Mouse (Mus musculus) stomach, embryonic 16.5 days (tissue): ENCODE measurements around the gene Kti12. TPM values are rescaled to one million over a fixed set of nuclear protein-coding genes. Genes with fewer than 3 reads are reported as not detected.
A peak's percentile ranks its signal among the peaks of the same experiment; 100 is the strongest.

ENCODE experiments used
- ATAC-seq: fragments of 200-750 bp; cut with Nextera tagmentation; 2 replicates; pipeline ENCODE4 v1.8.0; 2017; ENCODE audit warnings: moderate number of reproducible peaks, moderate TSS enrichment; ENCODE audit not compliant: insufficient read depth, low FRiP score
- H3K27ac ChIP-seq: fragments of 300-500 bp; sonication (generic); 2 replicates; pipeline ENCODE4 v1.5.1; 2014; ENCODE audit warnings: low read length
- H3K27me3 ChIP-seq: fragments of 300-500 bp; sonication (generic); 2 replicates; pipeline ENCODE4 v1.6.1; 2014; ENCODE audit warnings: low read length, control low read depth, mixed read lengths; ENCODE audit not compliant: control insufficient read depth, insufficient read depth
- H3K36me3 ChIP-seq: fragments of 300-500 bp; sonication (generic); 2 replicates; pipeline ENCODE4 v1.6.1; 2014; ENCODE audit warnings: low read length; ENCODE audit not compliant: control insufficient read depth, insufficient read depth
- H3K4me1 ChIP-seq: fragments of 300-500 bp; sonication (generic); 2 replicates; pipeline ENCODE4 v1.6.1; 2014; ENCODE audit warnings: low read length, control low read depth, mixed read lengths; ENCODE audit not compliant: control insufficient read depth, insufficient read depth
- H3K4me2 ChIP-seq: fragments of 300-500 bp; sonication (generic); 2 replicates; pipeline ENCODE4 v1.6.1; 2014; ENCODE audit warnings: low read depth, low read length, mixed read lengths
- H3K4me3 ChIP-seq: fragments of 300-500 bp; sonication (generic); replicated peaks from 2 replicates; pipeline ENCODE4 v1.5.1; 2014; ENCODE audit warnings: mild to moderate bottlenecking, low read length
- H3K9ac ChIP-seq: fragments of 300-500 bp; sonication (generic); 2 replicates; pipeline ENCODE4 v1.6.1; 2014; ENCODE audit warnings: low read length
- H3K9me3 ChIP-seq: fragments of 300-500 bp; sonication (generic); replicated peaks from 2 replicates; pipeline ENCODE4 v1.6.1; 2016; ENCODE audit warnings: low read length, control low read depth; ENCODE audit not compliant: control insufficient read depth
- WGBS: fragments of 180-500 bp; shearing (Covaris S2); extraction: QIAGEN DNeasy Blood & Tissue Kit; methylation state at CpG from one replicate; pipeline ENCODE4 v1.1.7; 2014; 5-methylcytosine and 5-hydroxymethylcytosine counted together
- polyA plus RNA-seq: library from polyadenylated mRNA; unstranded; fragments of >200 nt; fragmentation: Nextera tagmentation; extraction: Ambion mirVana; gene quantifications from 2 replicates; pipeline ENCODE4 v1.2.1, GENCODE M21; 2015

The Kti12 gene
- 41.6 and 42.2 TPM in 2 replicates for polyA plus RNA-seq

DNA sequence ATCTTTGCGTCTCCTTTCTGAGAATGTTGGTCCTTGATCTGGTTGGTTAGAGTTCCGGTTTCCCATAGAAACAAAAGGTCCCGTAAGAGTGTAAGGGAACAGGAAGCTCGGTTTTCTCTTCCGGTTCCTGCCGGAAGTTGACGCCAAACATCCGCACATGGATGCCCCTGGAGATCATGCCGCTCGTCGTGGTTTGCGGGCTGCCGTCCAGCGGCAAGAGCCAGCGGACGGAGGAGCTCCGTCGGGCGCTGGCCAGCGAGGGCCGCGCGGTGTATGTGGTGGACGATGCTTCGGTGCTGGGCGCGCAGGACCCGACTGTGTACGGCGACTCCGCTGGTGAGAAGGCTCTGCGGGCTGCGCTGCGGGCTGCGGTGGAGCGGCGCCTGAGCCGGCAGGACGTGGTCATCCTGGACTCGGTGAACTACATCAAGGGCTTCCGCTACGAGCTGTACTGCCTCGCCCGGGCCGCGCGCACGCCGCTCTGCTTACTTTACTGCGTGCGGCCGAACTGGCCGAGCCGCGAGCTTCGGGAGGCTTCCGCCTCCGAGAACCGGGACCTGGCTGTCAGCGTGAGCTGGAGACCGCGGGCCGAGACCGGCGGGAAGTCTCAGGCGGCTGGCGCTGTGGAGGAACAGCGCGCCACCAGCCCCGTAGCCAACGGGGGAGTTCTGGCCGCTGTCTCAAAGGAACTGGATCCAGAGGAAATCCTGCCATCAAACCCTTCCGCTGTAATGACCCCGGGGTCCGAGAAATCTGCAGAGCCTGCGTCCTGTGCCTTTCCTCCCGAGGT is at the start of gene Kti12:
Gene Kti12, plus strand, starts transcription at position 71 of the 790 bp plus-strand sequence.
- Histone ChIP-seq H3K4me3 (peak within 1 kb of the TSS; percentile 71), H3K9ac (peak within 1 kb of the TSS; percentile 87), H3K36me3 (no peaks in the 10 kb centered on the region; the same call in 1 of the 2 replicates), H3K4me1 (peaks cover 17% of the 10 kb centered on the region), H3K9me3 (no peaks in the 10 kb centered on the region), H3K27ac (peak within 1 kb of the TSS; percentile 87), H3K27me3 (no peaks in the 10 kb centered on the region), H3K4me2 (peak within 1 kb of the TSS; percentile 89)
- peak; percentile 81 for ATAC-seq
- under 1% methylated on average over 77 of the region's 77 CpGs for WGBS

DNA sequence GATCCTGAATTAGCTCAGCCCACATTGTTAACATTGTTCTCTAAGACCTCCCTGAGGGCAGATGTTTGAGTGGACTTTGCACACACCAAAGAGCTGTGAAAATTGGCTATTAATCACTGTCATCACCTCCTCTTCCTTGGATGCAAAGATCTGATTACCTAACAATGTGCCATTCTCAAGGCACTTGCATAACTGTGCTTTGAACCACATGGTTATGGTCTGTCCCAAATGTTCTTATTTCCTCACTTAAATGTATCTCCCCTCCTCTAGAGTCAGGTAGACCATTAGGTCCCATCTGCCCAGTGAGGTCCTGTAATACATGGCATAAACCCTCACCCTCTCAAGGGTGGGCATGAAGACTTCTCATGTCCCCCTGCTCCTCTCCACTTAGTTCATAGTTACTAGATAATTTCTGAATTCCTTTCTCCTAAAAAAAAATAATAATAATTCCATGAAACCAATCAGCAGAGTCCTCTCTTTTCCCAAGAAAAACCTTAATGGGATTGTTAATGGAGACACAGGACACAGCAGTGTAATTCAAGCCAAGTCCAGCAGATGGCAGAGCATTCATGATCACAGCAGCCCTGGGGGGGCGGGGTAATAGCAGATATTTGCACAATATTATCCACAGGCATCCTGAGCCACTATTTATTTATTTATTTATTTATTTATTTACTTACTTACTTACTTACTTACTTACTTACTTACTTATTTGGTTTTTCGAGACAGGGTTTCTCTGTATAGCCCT is 49.3 kb upstream of the Kti12 start:
- H3K4me3 ChIP-seq = no peak overlapping the region
- no peak overlapping the region for H3K9ac ChIP-seq
- H3K9me3 ChIP-seq = no peaks in the 10 kb centered on the region
- H3K36me3 ChIP-seq = no peaks in the 10 kb centered on the region
- ATAC-seq = no peak
- H3K27ac ChIP-seq = no peak overlapping the region
- H3K4me2 ChIP-seq = no peak overlapping the region
- H3K4me1 ChIP-seq = no peaks in the 10 kb centered on the region
- no peaks in the 10 kb centered on the region for H3K27me3 ChIP-seq
- 61% methylated on average over 2 of the region's 2 CpGs for WGBS

DNA sequence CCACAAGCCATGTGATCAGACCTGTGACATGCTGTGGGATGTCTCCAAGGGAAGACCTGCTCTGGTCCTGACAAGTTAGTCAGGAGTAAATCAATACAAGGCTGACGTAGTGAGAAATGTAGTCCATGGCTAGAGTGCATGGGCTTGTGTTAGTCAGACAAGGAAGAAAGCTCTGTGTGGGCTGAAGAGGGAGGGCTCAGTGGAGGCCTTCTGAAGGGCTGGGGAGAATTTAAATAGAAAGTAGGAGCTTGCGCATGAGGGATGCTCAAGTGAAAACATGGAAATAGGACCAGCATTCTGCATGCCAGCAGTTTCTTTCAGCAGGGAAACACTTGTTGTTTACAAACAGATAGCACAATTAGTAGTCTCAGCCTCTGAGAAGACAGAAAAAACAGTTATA is 44.0 kb upstream of the Kti12 start:
- WGBS = 73% methylated on average over 2 of the region's 2 CpGs
- no peaks in the 10 kb centered on the region for H3K4me1 ChIP-seq
- ATAC-seq = no peak
- no peak overlapping the region for H3K4me3 ChIP-seq
- no peak overlapping the region for H3K9ac ChIP-seq
- H3K36me3 ChIP-seq = no peaks in the 10 kb centered on the region
- no peak overlapping the region for H3K4me2 ChIP-seq
- no peaks in the 10 kb centered on the region for H3K27me3 ChIP-seq
- no peaks in the 10 kb centered on the region for H3K9me3 ChIP-seq
- H3K27ac ChIP-seq = no peak overlapping the region

DNA sequence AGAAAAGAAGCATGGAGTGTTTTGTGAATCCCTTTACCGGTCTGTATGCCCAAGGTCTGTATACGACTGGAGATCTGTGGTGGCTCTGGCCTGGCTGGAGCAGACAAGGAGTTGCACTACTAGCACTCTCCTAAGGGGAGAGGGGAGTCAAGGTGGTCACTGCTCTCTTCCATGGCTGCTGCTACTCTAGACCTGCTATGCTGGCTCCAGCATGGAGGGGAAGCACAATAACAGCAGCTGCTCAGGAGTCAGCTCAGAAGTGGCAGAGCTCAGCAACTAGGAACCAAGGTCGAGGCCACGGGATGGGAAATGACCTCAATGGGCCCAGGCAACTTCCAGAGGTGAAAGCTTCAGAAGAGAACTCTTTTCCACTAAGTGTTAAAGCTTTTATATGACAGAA is 36.4 kb upstream of the Kti12 start:
- H3K4me1 ChIP-seq = no peaks in the 10 kb centered on the region
- no peak overlapping the region for H3K4me2 ChIP-seq
- H3K4me3 ChIP-seq = no peak overlapping the region
- H3K27ac ChIP-seq = no peak overlapping the region
- WGBS = 64% methylated on average over 4 of the region's 4 CpGs
- H3K9me3 ChIP-seq = no peaks in the 10 kb centered on the region
- no peak for ATAC-seq
- H3K36me3 ChIP-seq = no peaks in the 10 kb centered on the region
- H3K27me3 ChIP-seq = no peaks in the 10 kb centered on the region
- H3K9ac ChIP-seq = no peak overlapping the region

DNA sequence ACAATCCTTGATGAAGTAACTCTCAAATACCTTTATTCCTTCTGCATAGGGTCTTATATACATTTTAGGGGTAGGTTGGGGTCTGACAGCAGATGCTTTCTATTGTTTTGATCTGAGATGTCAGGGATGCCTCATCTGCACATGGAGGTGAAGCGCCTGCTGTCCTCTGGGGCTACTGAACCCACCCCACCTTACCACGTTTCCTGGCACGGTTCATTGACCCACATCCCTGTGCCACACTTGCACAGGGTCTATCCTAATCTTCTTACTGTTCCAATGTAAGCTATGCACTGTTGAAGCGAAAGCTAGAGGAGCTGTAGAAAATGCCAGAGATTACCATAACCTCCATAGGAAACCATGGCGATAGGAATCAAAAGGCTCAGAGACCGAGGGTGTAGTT is 36.0 kb upstream of the Kti12 start:
- Histone ChIP-seq H3K4me1 (no peaks in the 10 kb centered on the region), H3K4me2 (no peak overlapping the region), H3K9ac (no peak overlapping the region), H3K27ac (no peak overlapping the region), H3K9me3 (no peaks in the 10 kb centered on the region), H3K4me3 (no peak overlapping the region), H3K27me3 (no peaks in the 10 kb centered on the region), H3K36me3 (no peaks in the 10 kb centered on the region)
- 71% methylated on average over 6 of the region's 6 CpGs for WGBS
- ATAC-seq = no peak

DNA sequence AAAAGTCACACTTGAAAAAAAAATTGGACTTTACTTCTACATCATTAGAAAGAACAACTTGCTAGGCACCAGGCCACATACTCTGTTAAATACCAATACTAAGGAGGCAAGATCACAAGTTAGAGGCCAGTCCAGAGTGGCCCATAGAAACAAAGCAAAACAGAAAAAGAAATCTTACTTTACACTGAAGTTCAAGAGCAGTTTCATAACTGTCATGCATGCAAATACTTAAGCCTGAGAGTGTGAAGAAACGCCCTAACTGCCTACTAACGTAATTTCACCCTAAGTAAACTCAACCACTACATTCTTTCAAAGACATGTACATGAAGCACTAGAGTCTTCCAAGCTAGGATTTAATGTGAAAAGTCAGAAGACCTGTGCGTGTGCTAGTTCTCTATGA is 21.9 kb upstream of the Kti12 start:
- Histone ChIP-seq H3K9me3 (no peaks in the 10 kb centered on the region), H3K27me3 (no peaks in the 10 kb centered on the region), H3K4me1 (no peaks in the 10 kb centered on the region), H3K4me3 (no peak overlapping the region), H3K4me2 (no peak overlapping the region), H3K36me3 (peaks cover 4% of the 10 kb centered on the region), H3K27ac (no peak overlapping the region), H3K9ac (no peak overlapping the region)
- no peak for ATAC-seq
- WGBS = 93% methylated on average over 3 of the region's 3 CpGs

DNA sequence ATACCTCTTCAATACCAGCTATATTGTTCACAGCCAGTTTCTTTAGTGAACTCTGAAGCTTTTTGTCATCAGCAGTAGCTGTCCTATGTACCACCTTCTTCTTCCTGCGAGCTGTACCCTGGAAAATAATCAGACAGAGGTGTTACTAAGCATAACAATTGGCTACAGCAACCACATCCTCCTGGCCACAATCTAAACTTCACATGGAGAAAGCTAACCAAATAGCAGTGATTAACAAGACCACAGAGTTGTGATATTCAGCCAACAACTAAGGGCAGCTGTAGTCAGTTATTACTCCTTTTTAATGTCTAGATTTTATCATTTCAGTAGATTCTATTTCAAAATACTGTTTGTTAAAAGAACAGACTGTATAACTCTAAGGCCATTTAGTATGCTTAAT is 21.5 kb upstream of the Kti12 start:
- Histone ChIP-seq H3K9me3 (no peaks in the 10 kb centered on the region), H3K4me1 (peaks cover 3% of the 10 kb centered on the region; the same call in 1 of the 2 replicates), H3K27ac (no peak overlapping the region), H3K4me3 (no peak overlapping the region), H3K9ac (no peak overlapping the region), H3K4me2 (no peak overlapping the region), H3K27me3 (no peaks in the 10 kb centered on the region), H3K36me3 (peaks cover 4% of the 10 kb centered on the region)
- ATAC-seq = no peak
- 90% methylated on average over 1 of the region's 1 CpGs for WGBS

DNA sequence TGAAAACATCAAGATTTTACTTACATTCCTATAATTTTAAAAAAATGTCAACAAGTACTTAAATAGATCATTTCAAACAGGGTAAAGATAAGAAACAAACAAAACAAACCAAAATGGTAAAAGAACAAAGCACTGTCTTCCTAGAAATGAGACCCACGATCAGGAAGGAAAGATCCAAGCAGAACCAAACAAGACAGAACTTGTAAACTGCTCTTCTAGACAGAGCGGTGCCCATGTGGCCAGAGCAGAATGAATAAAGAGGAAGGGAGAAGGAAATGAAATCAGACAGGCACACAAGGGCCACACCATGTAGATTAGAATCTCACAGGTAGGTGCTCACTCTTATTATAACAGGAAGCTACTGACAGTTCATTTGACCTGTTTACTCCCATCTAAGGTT is 20.9 kb upstream of the Kti12 start:
- 76% methylated on average over 2 of the region's 2 CpGs for WGBS
- ATAC-seq = no peak
- H3K9me3 ChIP-seq = no peaks in the 10 kb centered on the region
- no peaks in the 10 kb centered on the region for H3K27me3 ChIP-seq
- no peak overlapping the region for H3K4me2 ChIP-seq
- H3K4me3 ChIP-seq = no peak overlapping the region
- no peak overlapping the region for H3K27ac ChIP-seq
- peaks cover 4% of the 10 kb centered on the region; the same call in 1 of the 2 replicates for H3K4me1 ChIP-seq
- H3K9ac ChIP-seq = no peak overlapping the region
- H3K36me3 ChIP-seq = peaks cover 4% of the 10 kb centered on the region

DNA sequence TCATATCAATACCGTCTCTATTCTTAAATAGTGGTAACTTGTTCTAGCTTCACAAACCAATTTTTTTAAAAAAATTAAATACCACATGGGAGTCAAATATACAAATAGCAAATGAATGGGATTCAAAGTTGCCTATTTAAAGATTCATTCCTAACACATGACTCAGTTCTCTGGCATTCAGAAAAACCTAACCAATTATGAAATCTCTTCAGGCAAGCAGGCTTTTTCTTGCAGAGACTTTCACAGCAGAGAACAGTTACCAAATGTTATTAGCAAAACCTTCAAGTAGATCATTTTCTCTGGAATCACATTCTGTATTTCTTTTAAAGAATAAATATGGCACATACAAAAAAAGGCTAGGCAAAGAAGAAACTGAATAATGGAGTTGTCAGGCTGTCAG is 16.9 kb upstream of the Kti12 start:
- no peaks in the 10 kb centered on the region; the same call in 1 of the 2 replicates for H3K36me3 ChIP-seq
- H3K9ac ChIP-seq = no peak overlapping the region
- peaks cover 15% of the 10 kb centered on the region for H3K4me1 ChIP-seq
- ATAC-seq = no peak
- no peaks in the 10 kb centered on the region for H3K27me3 ChIP-seq
- H3K4me2 ChIP-seq = no peak overlapping the region
- no peaks in the 10 kb centered on the region for H3K9me3 ChIP-seq
- no peak overlapping the region for H3K27ac ChIP-seq
- H3K4me3 ChIP-seq = no peak overlapping the region
- WGBS = 67% methylated on average over 1 of the region's 1 CpGs
